Mouse (Mus musculus) erythroblast, embryonic 14.5 days (primary cell): Measurements from ENCODE around the gene Ppp1r14c.

Experiments used
- GATA1 ChIP-seq: IDR thresholded peaks from 2 replicates; pipeline ENCODE4 v1.6.1; 2012; ENCODE audit warnings: low read length, inconsistent platforms, mixed read lengths
- TAL1 ChIP-seq: IDR thresholded peaks from 3 replicates; pipeline ENCODE4 v1.6.1; 2012; ENCODE audit warnings: low read length, inconsistent platforms, mixed read lengths

DNA sequence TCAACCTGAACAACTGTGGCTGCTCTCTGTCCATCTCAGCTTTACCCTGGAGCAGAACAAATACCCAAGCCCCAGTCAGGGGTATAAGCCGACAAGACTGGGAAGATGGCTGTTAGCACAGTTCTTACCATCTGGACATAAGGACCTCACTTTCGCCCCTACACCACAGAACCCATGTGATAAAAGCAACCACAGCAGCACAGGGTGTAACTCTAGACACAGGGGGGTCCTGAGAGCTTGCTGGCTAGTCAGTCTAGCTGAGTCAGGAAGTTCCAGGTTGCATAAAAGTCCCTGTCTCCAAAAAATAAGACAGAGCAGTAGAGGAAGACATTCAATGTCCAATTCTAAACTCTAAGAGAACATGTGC is 142.3 kb downstream of the Ppp1r14c start:
- TF ChIP-seq GATA1 (no peak), TAL1 (no peak)
